Comparison of ENCODE assay signal across 11 mouse cellular contexts in genomic region chr5:110378181-110378583, GRCm38 (mm10). TPM values are rescaled to one million over a fixed set of nuclear protein-coding genes. Genes with fewer than 3 reads are reported as not detected.
DNase-seq lines count a peak whose midpoint lies in the region; ATAC-seq and TF ChIP-seq lines count a peak whose summit lies in the region.
"Had no signal": no experiment of that assay in that cellular context is flagged by ENCODE, and none has a peak within 500 bp of the region (broad histone marks: within the 10 kb centered on the region; RNA-seq: fewer than 3 reads in every experiment).

No protein-coding gene starts in this region.

- DNase-seq in heart, adult 9 months (ENCODE audit: low spot score in 2 of 2) = no peak
- no peak for DNase-seq in lung, postnatal 0 days (ENCODE audit: low spot score)
- no peak for DNase-seq in lung, postnatal 10 days
- peak; percentile 35 for DNase-seq in hindbrain, postnatal 0 days (ENCODE audit: low spot score)
- no peak for DNase-seq in thymus, postnatal 0 days (ENCODE audit: low spot score)
- DNase-seq in testis, postnatal 10 days (ENCODE audit: low spot score) = no peak
- no peak for DNase-seq in c-Kit-positive CD71-positive TER-119-positive erythroid progenitor cells, embryonic 14.5 days (ENCODE audit: low spot score)
- DNase-seq: kidney, postnatal 14 days; right cerebral cortex, postnatal 25 days had no signal

- H3K4me1 ChIP-seq in heart, embryonic 12.5 days (replicated peaks) = peaks cover 12% of the 10 kb centered on the region
- H3K4me1 ChIP-seq in lung, postnatal 0 days (ENCODE audit: insufficient read depth, low read depth, low read length) = no peaks in the 10 kb centered on the region
- no peaks in the 10 kb centered on the region for H3K4me1 ChIP-seq in hindbrain, postnatal 0 days (ENCODE audit: insufficient read depth, low read length)
- H3K4me1 ChIP-seq: megakaryocyte, embryonic 14.5 days had no signal

- no peak overlapping the region for H3K27ac ChIP-seq in heart, embryonic 12.5 days (ENCODE audit: poor library complexity, severe bottlenecking)
- H3K27ac ChIP-seq in lung, postnatal 0 days (ENCODE audit: low read length) = no peak overlapping the region
- no peak overlapping the region for H3K27ac ChIP-seq in hindbrain, postnatal 0 days

- no peak overlapping the region; the same call in 1 of the 2 replicates for H3K9ac ChIP-seq in heart, embryonic 12.5 days
- H3K9ac ChIP-seq in lung, postnatal 0 days (replicated peaks; ENCODE audit: low read depth) = no peak overlapping the region
- H3K9ac ChIP-seq in hindbrain, postnatal 0 days (replicated peaks; ENCODE audit: low read length) = no peak overlapping the region

- no peak for TF ChIP-seq CTCF in lung, postnatal 0 days (IDR thresholded peaks at IDR 0.05)
- no peak for TF ChIP-seq CTCF in hindbrain, postnatal 0 days (IDR thresholded peaks at IDR 0.05; ENCODE audit: low read depth)

- WGBS in heart, embryonic 12.5 days = 24% methylated on average over 17 of the region's 20 CpGs
- 54% methylated on average over 20 of the region's 20 CpGs for WGBS in lung, postnatal 0 days
- WGBS in hindbrain, postnatal 0 days = 44% methylated on average over 20 of the region's 20 CpGs

- no peaks in the 10 kb centered on the region for H3K27me3 ChIP-seq in heart, embryonic 12.5 days (replicated peaks)
- H3K27me3 ChIP-seq in lung, postnatal 0 days (replicated peaks; ENCODE audit: insufficient read depth, low read length) = no peaks in the 10 kb centered on the region
- H3K27me3 ChIP-seq in hindbrain, postnatal 0 days (ENCODE audit: insufficient read depth, low read length) = no peaks in the 10 kb centered on the region
- H3K27me3 ChIP-seq: megakaryocyte, embryonic 14.5 days had no signal

- peak; percentile 60 for ATAC-seq in heart, embryonic 12.5 days (ENCODE audit: insufficient number of reproducible peaks, low FRiP score)
- ATAC-seq in lung, postnatal 0 days = peak; percentile 19; the same call in 1 of the 2 replicates
- ATAC-seq in hindbrain, postnatal 0 days = peak; percentile 39; the same call in 1 of the 2 replicates

- H3K4me2 ChIP-seq in heart, embryonic 12.5 days = peak overlapping the region; percentile 30
- no peak overlapping the region for H3K4me2 ChIP-seq in lung, postnatal 0 days (replicated peaks; ENCODE audit: low read depth, low read length)
- H3K4me2 ChIP-seq in hindbrain, postnatal 0 days (ENCODE audit: low read depth, low read length) = no peak overlapping the region

- peaks cover 57% of the 10 kb centered on the region for H3K36me3 ChIP-seq in heart, embryonic 12.5 days
- H3K36me3 ChIP-seq in lung, postnatal 0 days (ENCODE audit: insufficient read depth, low read length) = 0 out of 2 replicates have a peak, but pooled peaks cover 12% of the 10 kb centered on the region
- H3K36me3 ChIP-seq in hindbrain, postnatal 0 days (ENCODE audit: insufficient read depth, low read length) = peaks cover 33% of the 10 kb centered on the region

- no peak overlapping the region for H3K4me3 ChIP-seq in heart, embryonic 12.5 days
- no peak overlapping the region for H3K4me3 ChIP-seq in lung, postnatal 0 days (ENCODE audit: low read depth, low read length)
- no peak overlapping the region for H3K4me3 ChIP-seq in hindbrain, postnatal 0 days (ENCODE audit: low read length)
- H3K4me3 ChIP-seq: megakaryocyte, embryonic 14.5 days had no signal

- no peaks in the 10 kb centered on the region for H3K9me3 ChIP-seq in heart, embryonic 12.5 days (replicated peaks)
- no peaks in the 10 kb centered on the region for H3K9me3 ChIP-seq in lung, postnatal 0 days (ENCODE audit: low read length)
- no peaks in the 10 kb centered on the region for H3K9me3 ChIP-seq in hindbrain, postnatal 0 days (ENCODE audit: low read length)
- H3K9me3 ChIP-seq: megakaryocyte, embryonic 14.5 days had no signal

- TF ChIP-seq EP300 in lung, postnatal 0 days (IDR thresholded peaks at IDR 0.05) = no peak

RNA-seq across cellular contexts. Expression of gene Lrcol1, which starts 33.7 kb away (rescaled TPM):
- not detected in 2 replicates for polyA plus RNA-seq in heart, embryonic 12.5 days (2016; fragmentation: Nextera tagmentation; extraction: Ambion mirVana)
- 2.0 and 2.1 TPM in 2 replicates for polyA plus RNA-seq in lung, postnatal 0 days (2015; fragmentation: Nextera tagmentation; extraction: Ambion mirVana)
- total RNA-seq in hindbrain, postnatal 0 days (2014; rRNA removed) = not detected in 2 replicates
- 0.28 TPM in 1 of 2 replicates, not detected in the other for polyA plus RNA-seq in hindbrain, postnatal 0 days (2015; fragmentation: Nextera tagmentation; extraction: Ambion mirVana)
- polyA plus RNA-seq in thymus, postnatal 0 days (2015; fragmentation: Nextera tagmentation; extraction: Ambion mirVana) = 1.2 and 1.3 TPM in 2 replicates

RNA-seq across cellular contexts. Expression of gene P2rx2, which starts 35.2 kb away (rescaled TPM):
- polyA plus RNA-seq in heart, embryonic 12.5 days (2016; fragmentation: Nextera tagmentation; extraction: Ambion mirVana) = 0.22 TPM in 1 of 2 replicates, not detected in the other
- polyA plus RNA-seq in lung, postnatal 0 days (2015; fragmentation: Nextera tagmentation; extraction: Ambion mirVana) = 3.5 and 3.8 TPM in 2 replicates
- 11.9 and 12.8 TPM in 2 replicates for total RNA-seq in hindbrain, postnatal 0 days (2014; rRNA removed)
- polyA plus RNA-seq in hindbrain, postnatal 0 days (2015; fragmentation: Nextera tagmentation; extraction: Ambion mirVana) = 11.5 and 11.8 TPM in 2 replicates
- 0.12 and 0.41 TPM in 2 replicates for polyA plus RNA-seq in thymus, postnatal 0 days (2015; fragmentation: Nextera tagmentation; extraction: Ambion mirVana)
